Mouse (Mus musculus) layer of hippocampus, postnatal 36 days (tissue): ENCODE data around the gene Flnb. TPM values are rescaled to one million over a fixed set of nuclear protein-coding genes. Genes with fewer than 3 reads are reported as not detected.

Experiments used
- DNase-seq, 2 experiments: peaks; one replicate each; pipeline ENCODE4 v3.0.0; 2022
- total RNA-seq, 2 experiments: library from RNA; stranded (reverse); gene quantifications; 2 replicates each; pipeline ENCODE4 v1.2.3; 2021

Flnb gene
- total RNA-seq, 2 experiments from 2014 or later: 37.0 to 73.4 TPM

GRCm38 (mm10) chr14:7994271-7994767 is 176.6 kb downstream of the Flnb start, which contains the start of gene Dnase1l3:
TSS of gene Dnase1l3 (minus strand) at chr14:7994573.
- no peak for DNase-seq

GRCm38 (mm10) chr14:7997255-7997696 is 179.5 kb downstream of the Flnb start:
- DNase-seq: peak; percentile 92

- no peak for DNase-seq
Measured at GRCm38 (mm10) chr14:7999030-7999429, 181.3 kb downstream of the Flnb start.

GRCm38 (mm10) chr14:7999435-7999834 is 181.7 kb downstream of the Flnb start:
- no peak for DNase-seq

- DNase-seq: no peak
Measured at GRCm38 (mm10) chr14:8000247-8000646, 182.5 kb downstream of the Flnb start.

Other genes with a start within 250 kb of the Flnb start
- gene Gm3558, start 249.4 kb upstream of the Flnb start, total RNA-seq: 1 to 10 TPM; 8.8 to 9.8 TPM
- gene Gm10338, start 222.4 kb upstream of the Flnb start, total RNA-seq: not detected
- not detected for gene Gm10128, start 174.0 kb upstream of the Flnb start, total RNA-seq
- not detected for gene Gm26661, start 26.4 kb upstream of the Flnb start, total RNA-seq
- not detected for gene Gm45521, start 139.3 kb downstream of the Flnb start, total RNA-seq
- not detected for gene Dnase1l3, start 176.6 kb downstream of the Flnb start, total RNA-seq
- gene Abhd6, start 184.9 kb downstream of the Flnb start, total RNA-seq: 10 to 100 TPM; 76.2 to 80.1 TPM